Mouse (Mus musculus) ZHBTc4 (cell line): ENCODE results near the gene Cep162.

Experiments
- DNase-seq: peaks from one replicate; pipeline ENCODE4 v3.0.0-alpha.2; 2011; ENCODE audit warnings: low read depth, low spot score

The Cep162 gene

GRCm38 (mm10) chr9:87254903-87255695 is at the start of gene Cep162:
Cep162 (minus strand) TSS chr9:87255536.
- peak; percentile 95 for DNase-seq

- peak; percentile 14 for DNase-seq
Observed at GRCm38 (mm10) chr9:87303196-87303595, 47.9 kb upstream of the Cep162 start.

DNA sequence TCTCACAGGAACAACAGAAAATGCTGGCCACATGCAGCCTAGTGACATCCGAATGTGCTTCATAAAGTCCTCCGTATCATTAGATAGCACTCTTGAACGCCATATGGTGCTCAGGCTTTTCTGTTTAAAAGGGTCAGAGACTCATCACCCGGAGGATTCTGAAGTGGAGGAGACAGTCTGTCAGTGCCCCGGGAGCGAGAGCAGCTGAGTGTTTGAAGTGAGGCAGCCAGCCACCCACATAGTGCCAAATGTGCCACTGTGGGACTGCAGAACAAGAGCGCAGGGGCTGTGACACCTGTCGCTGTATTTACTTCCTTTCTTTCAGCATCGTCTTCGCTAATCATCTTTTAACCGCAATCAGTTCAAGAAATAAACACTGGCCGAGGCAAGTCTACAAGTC is 43.6 kb upstream of the Cep162 start:
- no peak for DNase-seq

GRCm38 (mm10) chr9:87297522-87297921 is 42.2 kb upstream of the Cep162 start:
- no peak for DNase-seq

DNA sequence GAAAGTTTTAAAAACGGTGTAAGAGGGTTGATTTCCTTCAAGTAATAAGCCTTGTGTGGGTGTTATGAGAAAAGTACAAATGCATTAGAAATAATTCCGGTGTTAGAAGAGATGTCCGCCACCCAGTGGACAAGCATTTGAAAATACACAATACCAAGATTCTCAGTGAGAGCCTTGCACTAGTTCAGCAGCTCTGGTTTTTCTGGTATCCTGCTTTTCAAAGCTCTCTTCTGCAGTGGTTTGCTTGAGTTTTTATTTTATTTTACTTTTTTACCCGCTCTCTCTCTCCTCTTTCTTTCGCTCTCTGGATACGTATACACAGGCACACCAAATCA is 327 bp upstream of the Cep162 start:
- DNase-seq = no peak

GRCm38 (mm10) chr9:87248118-87248517 is 7.2 kb downstream of the Cep162 start:
- peak; percentile 21 for DNase-seq

DNA sequence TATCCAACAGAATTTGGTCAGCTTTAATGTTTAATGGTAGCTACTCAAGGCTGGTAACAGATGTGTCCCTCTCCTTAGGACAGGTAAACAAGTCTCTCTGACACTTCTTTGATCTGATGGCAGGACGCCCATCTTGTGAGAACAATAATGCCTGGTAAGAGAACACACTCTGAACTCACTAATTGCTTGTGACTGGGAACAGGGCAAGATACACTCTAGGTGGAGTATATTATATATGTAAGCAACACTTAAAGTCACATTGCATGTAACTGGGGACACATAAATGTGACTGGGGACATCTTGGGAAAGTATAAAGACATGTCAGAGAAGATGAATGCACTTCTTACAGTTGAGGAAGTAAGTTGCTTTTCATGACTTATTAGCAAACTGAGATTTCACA is 7.7 kb downstream of the Cep162 start:
- no peak for DNase-seq

- DNase-seq = no peak
Observed at GRCm38 (mm10) chr9:87213204-87213603, 42.1 kb downstream of the Cep162 start.

- no peak for DNase-seq
Observed at GRCm38 (mm10) chr9:87210830-87211339, 44.5 kb downstream of the Cep162 start.

DNA sequence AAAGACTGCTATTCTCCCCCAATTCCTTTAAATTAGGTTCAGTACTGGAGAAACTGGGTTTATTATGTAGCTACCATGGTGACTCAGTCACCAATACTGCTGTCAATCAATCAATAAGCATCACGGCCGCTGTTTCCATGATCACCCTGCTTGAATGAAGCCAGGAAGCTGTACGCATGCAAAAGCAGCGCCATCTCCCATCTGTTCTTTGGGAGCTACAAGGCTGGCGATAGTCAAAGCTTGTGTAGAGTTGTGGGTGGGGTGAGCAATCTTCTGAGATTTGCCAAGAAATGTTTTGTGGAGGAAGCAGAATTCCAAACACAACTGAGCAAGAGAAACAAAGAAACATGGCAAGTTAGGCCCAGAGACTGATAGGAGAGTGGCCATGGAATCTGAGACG is 52.9 kb downstream of the Cep162 start:
- no peak for DNase-seq

DNA sequence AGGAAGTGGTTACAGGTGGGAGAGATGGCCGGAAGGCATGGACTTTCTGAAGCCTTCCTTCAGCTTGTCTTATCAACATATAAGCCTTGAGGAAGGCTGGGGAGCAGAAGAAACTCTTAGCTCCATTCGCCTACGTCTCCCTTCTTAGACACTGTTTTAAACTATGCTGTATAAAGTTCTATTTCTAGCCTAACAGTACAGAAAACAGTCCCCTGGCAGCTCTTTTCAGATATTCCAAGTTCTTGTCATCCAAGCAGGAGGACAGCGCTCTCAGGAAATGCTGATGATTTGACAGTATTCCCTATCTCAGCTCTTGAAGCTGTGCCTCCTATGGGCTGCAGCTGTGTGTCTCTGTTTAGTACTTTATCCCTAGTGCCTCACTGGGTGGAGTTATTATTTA is 54.4 kb downstream of the Cep162 start:
- no peak for DNase-seq

DNA sequence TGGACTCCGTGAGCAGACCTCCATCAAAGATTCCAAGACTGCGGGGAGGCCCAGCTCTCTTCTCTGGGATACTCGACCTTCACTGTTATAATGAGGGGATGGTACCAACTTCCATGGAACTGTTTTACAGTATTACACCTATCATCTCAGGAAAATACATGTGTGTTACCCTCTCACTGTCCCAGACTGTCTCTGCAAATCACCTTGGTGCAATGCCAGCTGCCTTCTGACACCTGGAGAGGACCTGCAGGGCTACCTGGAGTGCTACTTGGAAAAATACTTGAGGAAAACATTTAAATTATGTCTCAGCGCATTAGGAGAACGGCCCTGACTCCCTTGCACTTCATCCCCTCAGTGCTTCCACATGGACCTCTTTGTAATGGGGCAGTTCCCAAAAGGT is 54.9 kb downstream of the Cep162 start:
- DNase-seq = no peak

DNA sequence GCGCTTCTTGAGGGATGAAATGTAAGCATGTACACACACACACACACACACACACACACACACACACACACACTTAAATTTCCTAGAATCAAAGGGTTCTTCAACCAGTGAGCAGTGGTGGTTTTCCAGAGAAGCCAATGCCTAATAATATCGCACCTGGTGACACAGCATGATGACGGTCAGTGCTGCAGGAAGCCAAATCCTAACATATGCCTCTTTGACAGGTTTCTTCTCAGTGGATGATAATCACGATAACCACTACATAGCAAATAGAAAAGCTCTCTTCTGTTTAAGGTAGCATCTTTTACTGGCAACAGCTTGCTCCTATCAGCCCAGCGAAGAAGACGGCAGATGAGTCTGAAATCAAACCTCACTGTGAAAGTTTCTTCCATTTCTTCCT is 57.3 kb downstream of the Cep162 start:
- no peak for DNase-seq

DNA sequence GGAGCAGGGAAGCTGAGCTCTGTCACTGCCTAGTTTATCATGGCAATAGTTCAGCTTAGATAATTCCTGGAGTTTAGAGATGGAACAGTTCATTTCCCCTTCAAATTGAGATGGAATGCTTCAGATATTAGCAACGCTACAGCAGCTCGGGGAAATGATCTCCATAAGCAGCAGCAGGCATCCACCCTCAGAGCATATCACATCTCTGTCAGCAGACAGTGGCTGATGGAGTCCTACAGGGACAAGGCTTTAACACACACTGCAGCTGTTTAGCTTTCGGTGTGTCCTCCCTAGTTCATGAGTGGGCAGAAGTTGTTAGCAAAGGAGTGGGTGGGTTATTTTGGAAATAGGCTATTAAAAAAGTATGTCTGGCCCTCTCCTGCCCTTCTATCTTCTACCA is 58.1 kb downstream of the Cep162 start:
- DNase-seq = no peak

DNA sequence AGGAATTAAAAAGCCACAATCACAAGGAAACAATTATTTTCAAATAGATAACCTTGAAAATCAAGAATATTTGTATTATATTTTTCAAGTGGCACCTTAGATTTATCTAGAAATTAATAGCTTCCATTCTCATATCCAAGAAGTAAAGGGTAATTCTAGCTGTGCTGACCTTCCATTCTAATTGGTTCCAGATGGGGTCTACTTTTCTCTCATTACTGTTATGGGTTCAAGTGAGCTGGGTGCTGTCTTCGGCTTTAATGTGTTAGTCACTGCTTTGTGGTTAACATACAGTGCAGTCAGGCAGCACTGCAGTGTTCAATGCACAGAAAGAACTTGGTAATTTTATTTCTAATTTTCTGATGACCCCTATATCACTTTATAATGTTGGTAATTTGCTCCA is 61.6 kb downstream of the Cep162 start:
- DNase-seq = no peak

GRCm38 (mm10) chr9:87187336-87187735 is 68.0 kb downstream of the Cep162 start:
- no peak for DNase-seq

DNA sequence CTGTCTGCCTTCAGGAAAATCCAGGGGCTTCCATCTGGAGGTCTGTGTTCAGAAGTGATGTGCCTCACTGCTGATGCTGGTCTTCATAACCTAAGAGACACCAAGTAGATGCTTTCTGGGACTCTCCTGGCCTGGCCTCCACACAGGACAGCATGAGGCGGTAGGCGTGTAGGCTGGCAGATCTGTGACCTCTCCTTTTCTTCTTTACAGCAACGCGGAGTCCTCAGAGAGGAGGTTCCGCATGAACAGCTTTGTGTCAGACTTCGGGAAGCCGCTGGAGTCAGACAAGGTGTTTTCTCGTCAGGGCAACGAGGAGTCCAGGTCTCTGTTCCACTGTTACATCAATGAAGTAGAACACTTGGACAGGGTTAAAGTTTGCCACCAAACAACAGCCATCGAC is 73.1 kb downstream of the Cep162 start:
- no peak for DNase-seq

DNA sequence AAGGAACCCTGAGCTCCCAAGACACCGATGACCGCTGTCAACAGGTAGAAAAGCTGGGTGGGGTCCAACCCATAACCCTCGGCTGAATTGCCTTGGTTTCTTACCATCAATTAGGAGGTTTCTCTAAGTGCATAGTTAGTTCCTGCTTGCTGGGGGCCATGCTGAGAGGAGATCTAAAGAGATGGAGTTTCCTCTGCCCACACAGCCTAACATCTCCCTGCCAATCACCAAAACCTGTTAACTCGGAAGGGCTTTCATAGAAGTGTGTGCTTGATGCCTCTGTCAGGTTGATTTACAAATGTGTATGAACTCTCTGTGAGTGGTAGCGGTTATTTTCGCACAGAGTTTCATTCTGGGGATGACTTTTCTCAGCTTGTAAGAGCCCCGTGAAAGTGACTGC is 76.8 kb downstream of the Cep162 start:
- no peak for DNase-seq

GRCm38 (mm10) chr9:87171517-87171916 is 83.8 kb downstream of the Cep162 start:
- no peak for DNase-seq

DNA sequence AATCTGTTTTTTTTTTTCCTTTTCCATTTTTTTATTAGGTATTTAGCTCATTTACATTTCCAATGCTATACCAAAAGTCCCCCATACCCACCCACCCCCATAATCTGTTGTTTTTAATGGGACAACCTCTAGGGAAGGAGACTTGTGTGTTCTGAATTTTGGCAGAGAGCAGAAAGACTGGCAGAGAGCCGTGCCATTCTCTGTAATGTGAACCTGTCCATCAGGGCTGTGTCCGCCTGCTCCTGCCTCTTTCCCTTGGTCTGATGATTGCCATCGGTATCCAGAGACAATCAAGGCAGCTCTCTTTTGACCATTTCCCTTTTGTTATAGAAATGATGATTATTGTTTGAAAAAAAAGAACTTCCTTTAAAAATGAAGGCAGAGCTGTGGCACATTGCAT is 84.4 kb downstream of the Cep162 start:
- no peak for DNase-seq

GRCm38 (mm10) chr9:87169144-87169543 is 86.2 kb downstream of the Cep162 start:
- no peak for DNase-seq

DNA sequence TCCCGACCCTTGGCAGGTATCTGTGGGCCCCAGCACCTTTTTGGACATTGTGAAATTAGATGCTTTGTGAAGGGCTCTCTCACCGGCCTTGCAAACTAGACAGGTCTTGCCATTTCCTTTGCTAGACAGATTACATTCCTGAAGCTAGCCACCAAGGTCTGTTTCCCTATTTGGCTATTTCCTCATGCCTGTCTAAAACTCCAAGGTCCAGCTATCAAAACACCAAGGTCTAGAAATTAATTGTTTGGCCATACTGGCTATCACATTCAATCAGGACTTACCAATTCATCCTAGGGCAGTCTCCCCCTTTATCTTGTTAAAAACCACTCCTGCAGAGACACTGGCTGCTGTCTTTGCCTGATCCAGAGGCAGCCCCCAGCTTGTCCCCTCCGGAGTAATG is 87.3 kb downstream of the Cep162 start:
- DNase-seq = no peak

DNA sequence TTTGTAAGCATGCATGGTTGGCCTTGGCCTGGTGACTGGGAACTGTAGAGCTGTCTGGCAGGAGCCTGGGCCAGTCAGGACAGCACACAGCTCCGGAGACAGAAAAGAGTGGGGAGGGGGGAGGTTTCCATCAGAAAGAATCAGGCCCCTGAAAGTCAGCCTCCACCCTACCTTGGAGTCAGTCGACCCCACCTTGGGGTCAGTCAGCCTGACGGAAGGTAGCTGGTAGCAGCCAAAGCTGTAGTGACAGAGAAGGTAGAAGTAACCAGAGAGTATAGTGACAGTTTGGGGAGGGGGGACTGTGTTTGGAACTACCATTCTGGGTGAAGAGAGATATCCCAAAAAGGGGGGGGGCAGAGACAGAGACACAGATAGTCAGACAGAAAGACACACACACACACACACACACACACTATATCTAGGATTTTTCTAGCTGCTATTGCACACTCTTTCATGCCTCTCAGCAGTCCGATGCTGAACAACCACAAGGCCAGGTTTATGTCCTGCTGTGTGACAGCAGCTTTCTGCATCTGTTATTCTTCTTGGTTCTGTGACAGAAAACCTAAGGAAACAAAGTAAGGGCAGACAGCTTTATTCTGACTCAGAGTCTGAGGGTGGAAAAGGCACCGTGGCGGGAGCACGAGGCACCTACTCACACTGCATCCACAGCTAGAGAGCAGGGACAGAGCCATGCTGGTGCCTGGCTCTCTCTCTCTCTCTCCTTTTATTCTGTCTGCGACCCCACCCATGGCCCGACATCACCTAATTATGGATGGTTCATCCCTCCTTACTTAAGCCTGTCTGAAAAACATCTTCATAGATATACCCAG is 88.1 kb downstream of the Cep162 start:
- no peak for DNase-seq
